8 mouse cellular contexts compared by ENCODE assay signal in genomic region chr2:160367448-160368208, GRCm38 (mm10). TPM values are rescaled to one million over a fixed set of nuclear protein-coding genes. Genes with fewer than 3 reads are reported as not detected.
DNase-seq lines count a peak whose midpoint lies in the region; ATAC-seq lines count a peak whose summit lies in the region.

No protein-coding gene starts in this region.

- H3K27ac ChIP-seq in heart, embryonic 14.5 days (replicated peaks in 1 of 2; ENCODE audit: control insufficient read depth in 1 of 2, insufficient read depth in 1 of 2, low read depth in 2 of 2, low read length in 2 of 2) = peak overlapping the region; percentile 23 to 80
- H3K27ac ChIP-seq in liver, embryonic 13.5 days = peak overlapping the region; percentile 18; the same call in 1 of the 2 replicates
- peak overlapping the region; percentile 85 for H3K27ac ChIP-seq in stomach, embryonic 16.5 days (ENCODE audit: low read length)

- H3K4me1 ChIP-seq in heart, embryonic 14.5 days (ENCODE audit: control insufficient read depth in 2 of 2, insufficient read depth in 2 of 2, low read length in 2 of 2) = peaks cover 12 to 22% of the 10 kb centered on the region in 2 experiments; a peak in 3 of 4 replicates
- H3K4me1 ChIP-seq in liver, embryonic 13.5 days (replicated peaks) = peaks cover 16% of the 10 kb centered on the region
- peaks cover 3% of the 10 kb centered on the region for H3K4me1 ChIP-seq in stomach, embryonic 16.5 days (ENCODE audit: control insufficient read depth, insufficient read depth, low read length)

- ATAC-seq in heart, embryonic 14.5 days (ENCODE audit: insufficient number of reproducible peaks, insufficient read depth, low FRiP score, low read depth) = peak; percentile 14; the same call in 1 of the 2 replicates
- ATAC-seq in liver, embryonic 13.5 days (ENCODE audit: low read depth) = peak; percentile 43
- ATAC-seq in stomach, embryonic 16.5 days (ENCODE audit: insufficient read depth, low FRiP score) = peak; percentile 31

- WGBS in heart, embryonic 14.5 days = under 1% methylated on average over 45 of the region's 45 CpGs
- under 1% methylated on average over 45 of the region's 45 CpGs for WGBS in liver, embryonic 13.5 days (ENCODE audit: insufficient replicate concordance)
- WGBS in stomach, embryonic 16.5 days = under 1% methylated on average over 45 of the region's 45 CpGs

- H3K9me3 ChIP-seq in heart, embryonic 14.5 days (ENCODE audit: control insufficient read depth, low read length) = no peaks in the 10 kb centered on the region
- no peaks in the 10 kb centered on the region for H3K9me3 ChIP-seq in liver, embryonic 13.5 days (replicated peaks)
- H3K9me3 ChIP-seq in stomach, embryonic 16.5 days (replicated peaks; ENCODE audit: control insufficient read depth, low read length) = no peaks in the 10 kb centered on the region

- peak; percentile 62 for DNase-seq in CD4-positive helper T cell, adult 2 months (ENCODE audit: low read depth, low spot score)
- peak; percentile 85 for DNase-seq in brain, embryonic 18.5 days (ENCODE audit: low read depth, low spot score)
- DNase-seq in fibroblast of lung, adult 2 months (ENCODE audit: low read depth) = peak; percentile 71
- peak; percentile 88 to 93 for DNase-seq in kidney, postnatal 25 days
- DNase-seq in liver, embryonic 13.5 days = peak; percentile 52
- peak; percentile 98 for DNase-seq in neural tube, embryonic 10.5 days (ENCODE audit: extremely low spot score, low spot score)

- H3K36me3 ChIP-seq in heart, embryonic 14.5 days (ENCODE audit: control insufficient read depth, insufficient read depth, low read length) = no peaks in the 10 kb centered on the region
- no peaks in the 10 kb centered on the region for H3K36me3 ChIP-seq in liver, embryonic 13.5 days
- H3K36me3 ChIP-seq in stomach, embryonic 16.5 days (ENCODE audit: control insufficient read depth, insufficient read depth, low read length) = no peaks in the 10 kb centered on the region

- peak overlapping the region; percentile 53 to 62 for H3K4me3 ChIP-seq in heart, embryonic 14.5 days (ENCODE audit: control insufficient read depth in 1 of 2, insufficient read depth in 1 of 2, low read depth in 1 of 2, low read length in 2 of 2)
- peak overlapping the region; percentile 52 for H3K4me3 ChIP-seq in liver, embryonic 13.5 days (replicated peaks)
- peak overlapping the region; percentile 63 for H3K4me3 ChIP-seq in stomach, embryonic 16.5 days (replicated peaks; ENCODE audit: low read length)

- peaks cover 67% of the 10 kb centered on the region for H3K27me3 ChIP-seq in heart, embryonic 14.5 days (ENCODE audit: control insufficient read depth, insufficient read depth, low read length)
- peaks cover 100% of the 10 kb centered on the region for H3K27me3 ChIP-seq in liver, embryonic 13.5 days
- peaks cover 62% of the 10 kb centered on the region for H3K27me3 ChIP-seq in stomach, embryonic 16.5 days (ENCODE audit: control insufficient read depth, insufficient read depth, low read length)

- peak overlapping the region; percentile 78 for H3K9ac ChIP-seq in heart, embryonic 14.5 days (ENCODE audit: low read length)
- peak overlapping the region; percentile 39 for H3K9ac ChIP-seq in liver, embryonic 13.5 days
- peak overlapping the region; percentile 85 for H3K9ac ChIP-seq in stomach, embryonic 16.5 days (ENCODE audit: low read length)

- H3K4me2 ChIP-seq in heart, embryonic 14.5 days (ENCODE audit: low read length) = peak overlapping the region; percentile 98
- H3K4me2 ChIP-seq in liver, embryonic 13.5 days = peak overlapping the region; percentile 71
- H3K4me2 ChIP-seq in stomach, embryonic 16.5 days (ENCODE audit: low read depth, low read length) = peak overlapping the region; percentile 99

RNA-seq across cellular contexts. Expression of gene Mafb, which starts 0.8 kb away (rescaled TPM):
- polyA plus RNA-seq in heart, embryonic 14.5 days (2014; fragmentation: Nextera tagmentation; extraction: Ambion mirVana) = 7.1 and 7.9 TPM in 2 replicates
- 2.4 and 3.3 TPM in 2 replicates for polyA plus RNA-seq in liver, embryonic 13.5 days (2015; fragmentation: Nextera tagmentation; extraction: Ambion mirVana)
- 6.3 and 6.9 TPM in 2 replicates for polyA plus RNA-seq in stomach, embryonic 16.5 days (2015; fragmentation: Nextera tagmentation; extraction: Ambion mirVana)

RNA-seq across cellular contexts. Expression of gene Gm826, which starts 33.7 kb away (rescaled TPM):
- polyA plus RNA-seq in heart, embryonic 14.5 days (2014; fragmentation: Nextera tagmentation; extraction: Ambion mirVana) = 15.8 and 16.8 TPM in 2 replicates
- polyA plus RNA-seq in liver, embryonic 13.5 days (2015; fragmentation: Nextera tagmentation; extraction: Ambion mirVana) = 7.2 and 9.0 TPM in 2 replicates
- 2.3 and 2.6 TPM in 2 replicates for polyA plus RNA-seq in stomach, embryonic 16.5 days (2015; fragmentation: Nextera tagmentation; extraction: Ambion mirVana)

Comparison
In these comparisons a context has a peak if more than half of its experiments do, and no peak if none do; other contexts are left out.
1. Peak in every context shown above with its lines: DNase-seq, ATAC-seq, H3K4me3 ChIP-seq and H3K27ac ChIP-seq.
2. H3K27ac ChIP-seq: peak in every context shown above with its lines; median percentile 85 in stomach, embryonic 16.5 days; 52 in heart, embryonic 14.5 days; 18 in liver, embryonic 13.5 days.